Mouse (Mus musculus): ENCODE measurements at regions not wholly inside any gene's neighbourhood (a gene's known extent, or its start where the extent isn't known, plus 50 kb on each side); places are given as distances from the start of the nearest gene placed in this dataset.

- no peak for ATAC-seq (replicated peaks; ENCODE audit: low FRiP score, poor library complexity, severe bottlenecking)
These were observed 110.8 kb downstream of the Map3k7 start for GRCm38 (mm10) chr4:32074399-32075296.

GRCm38 (mm10) chr4:32076391-32076925 lies 112.6 kb downstream of the Map3k7 start:
- no peak for ATAC-seq (replicated peaks; ENCODE audit: low FRiP score, poor library complexity, severe bottlenecking)

- ATAC-seq (replicated peaks; ENCODE audit: low FRiP score, poor library complexity, severe bottlenecking): no peak
These were observed 119.6 kb downstream of the Map3k7 start for GRCm38 (mm10) chr4:32083456-32083855.

- no peak for ATAC-seq (replicated peaks; ENCODE audit: low FRiP score, poor library complexity, severe bottlenecking)
These were observed 120.5 kb downstream of the Map3k7 start for GRCm38 (mm10) chr4:32084250-32084869.

GRCm38 (mm10) chr4:32085040-32085439 lies 121.1 kb downstream of the Map3k7 start:
- ATAC-seq (replicated peaks; ENCODE audit: low FRiP score, poor library complexity, severe bottlenecking): no peak

GRCm38 (mm10) chr4:32091086-32091485 lies 127.2 kb downstream of the Map3k7 start:
- no peak for ATAC-seq (replicated peaks; ENCODE audit: low FRiP score, poor library complexity, severe bottlenecking)

- ATAC-seq (replicated peaks; ENCODE audit: low FRiP score, poor library complexity, severe bottlenecking): peak; percentile 52; the same call in 1 of the 2 replicates
These were observed 128.6 kb downstream of the Map3k7 start for GRCm38 (mm10) chr4:32092320-32093041.

- ATAC-seq (replicated peaks; ENCODE audit: low FRiP score, poor library complexity, severe bottlenecking): no peak
These were observed 134.3 kb downstream of the Map3k7 start for GRCm38 (mm10) chr4:32098233-32098632.

GRCm38 (mm10) chr4:32101002-32101401 lies 137.1 kb downstream of the Map3k7 start:
- ATAC-seq (replicated peaks; ENCODE audit: low FRiP score, poor library complexity, severe bottlenecking): no peak

GRCm38 (mm10) chr4:32106664-32107171 lies 131.9 kb upstream of the Bach2 start:
- ATAC-seq (replicated peaks; ENCODE audit: low FRiP score, poor library complexity, severe bottlenecking): no peak

- no peak for ATAC-seq (replicated peaks; ENCODE audit: low FRiP score, poor library complexity, severe bottlenecking)
These were observed 116.3 kb upstream of the Bach2 start for GRCm38 (mm10) chr4:32122320-32122719.

- ATAC-seq (replicated peaks; ENCODE audit: low FRiP score, poor library complexity, severe bottlenecking): no peak
These were observed 111.8 kb upstream of the Bach2 start for GRCm38 (mm10) chr4:32126828-32127227.

GRCm38 (mm10) chr4:32130594-32130993 lies 108.0 kb upstream of the Bach2 start:
- no peak for ATAC-seq (replicated peaks; ENCODE audit: low FRiP score, poor library complexity, severe bottlenecking)

- no peak for ATAC-seq (replicated peaks; ENCODE audit: low FRiP score, poor library complexity, severe bottlenecking)
These were observed 106.8 kb upstream of the Bach2 start for GRCm38 (mm10) chr4:32131819-32132218.

- ATAC-seq (replicated peaks; ENCODE audit: low FRiP score, poor library complexity, severe bottlenecking): no peak
These were observed 102.5 kb upstream of the Bach2 start for GRCm38 (mm10) chr4:32136151-32136550.

- no peak for ATAC-seq (replicated peaks; ENCODE audit: low FRiP score, poor library complexity, severe bottlenecking)
These were observed 101.4 kb upstream of the Bach2 start for GRCm38 (mm10) chr4:32137243-32137642.

- ATAC-seq (replicated peaks; ENCODE audit: low FRiP score, poor library complexity, severe bottlenecking): no peak
These were observed 100.6 kb upstream of the Bach2 start for GRCm38 (mm10) chr4:32137966-32138365.

GRCm38 (mm10) chr4:32139586-32139985 lies 99.0 kb upstream of the Bach2 start:
- no peak for ATAC-seq (replicated peaks; ENCODE audit: low FRiP score, poor library complexity, severe bottlenecking)

- ATAC-seq (replicated peaks; ENCODE audit: low FRiP score, poor library complexity, severe bottlenecking): no peak
These were observed 98.5 kb upstream of the Bach2 start for GRCm38 (mm10) chr4:32140068-32140467.

GRCm38 (mm10) chr4:32142198-32142597 lies 96.4 kb upstream of the Bach2 start:
- ATAC-seq (replicated peaks; ENCODE audit: low FRiP score, poor library complexity, severe bottlenecking): no peak

Measured in erythroblast, adult 5-6 weeks (primary cell).